ENCODE assay signal across 9 mouse cellular contexts in the genomic region with DNA sequence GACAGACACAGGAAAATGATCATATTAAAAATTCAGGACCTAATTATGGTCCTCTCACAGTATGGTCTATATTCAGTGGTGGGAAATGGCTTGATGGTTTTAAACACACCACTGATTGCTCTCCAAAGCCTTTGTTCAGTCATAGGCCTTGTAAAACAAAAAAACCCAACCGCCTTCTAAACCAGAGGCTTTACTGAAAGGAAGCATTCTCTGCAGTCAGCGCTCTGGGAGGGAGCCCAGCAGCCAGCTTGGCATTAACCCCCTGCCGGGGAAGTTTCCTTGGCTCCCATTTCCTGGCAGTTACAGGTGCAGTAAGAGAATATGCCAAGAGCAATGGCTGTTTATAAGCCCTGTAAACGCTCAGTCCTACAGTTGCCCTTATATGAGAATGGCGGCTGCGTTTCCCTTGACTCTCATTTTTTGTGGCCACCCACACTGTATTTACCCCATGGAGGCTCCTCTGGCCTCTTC.
DNase-seq lines count a peak whose midpoint lies in the region; ATAC-seq lines count a peak whose summit lies in the region.
"Had no signal": no experiment of that assay in that cellular context is flagged by ENCODE, and none has a peak within 500 bp of the region (broad histone marks: within the 10 kb centered on the region; RNA-seq: fewer than 3 reads in every experiment).

No protein-coding gene starts in this region.

- no peak overlapping the region for H3K9ac ChIP-seq in hindbrain, embryonic 12.5 days
- no peak overlapping the region for H3K9ac ChIP-seq in limb, embryonic 15.5 days

- no peak overlapping the region for H3K4me2 ChIP-seq in hindbrain, embryonic 12.5 days (replicated peaks)
- H3K4me2 ChIP-seq in limb, embryonic 15.5 days, result no peak overlapping the region

- H3K36me3 ChIP-seq in hindbrain, embryonic 12.5 days, result no peaks in the 10 kb centered on the region
- 0 out of 2 replicates have a peak, but pooled peaks cover 3% of the 10 kb centered on the region for H3K36me3 ChIP-seq in limb, embryonic 15.5 days

- no peaks in the 10 kb centered on the region for H3K27me3 ChIP-seq in hindbrain, embryonic 12.5 days
- H3K27me3 ChIP-seq in limb, embryonic 15.5 days, result no peaks in the 10 kb centered on the region

- DNase-seq in kidney, adult 18-20 months, result peak; percentile 10
- no peak for DNase-seq in kidney, adult 9 months
- DNase-seq in cerebellum, adult 9-11 months, result peak; percentile 71
- no peak for DNase-seq in natural killer cell, adult 2 months (ENCODE audit: low spot score in 2 of 2)
- DNase-seq in adrenal gland, adult 18-20 months (ENCODE audit: low spot score in 2 of 2), result no peak

- peaks cover 8% of the 10 kb centered on the region; the same call in 1 of the 2 replicates for H3K4me1 ChIP-seq in hindbrain, embryonic 12.5 days
- peaks cover 25% of the 10 kb centered on the region for H3K4me1 ChIP-seq in limb, embryonic 15.5 days

- H3K4me3 ChIP-seq in hindbrain, embryonic 12.5 days, result no peak overlapping the region
- H3K4me3 ChIP-seq in limb, embryonic 15.5 days, result no peak overlapping the region
- H3K4me3 ChIP-seq: erythroblast, embryonic 14.5 days had no signal

- no peaks in the 10 kb centered on the region for H3K9me3 ChIP-seq in hindbrain, embryonic 12.5 days (replicated peaks)
- H3K9me3 ChIP-seq in limb, embryonic 15.5 days, result no peaks in the 10 kb centered on the region

- WGBS in hindbrain, embryonic 12.5 days, result 18% methylated on average over 6 of the region's 6 CpGs
- 28% methylated on average over 6 of the region's 6 CpGs for WGBS in limb, embryonic 15.5 days

- H3K27ac ChIP-seq in hindbrain, embryonic 12.5 days, result peak overlapping the region; percentile 52; the same call in 1 of the 2 replicates
- H3K27ac ChIP-seq in limb, embryonic 15.5 days, result peak overlapping the region; percentile 57; the same call in 1 of the 2 replicates

- ATAC-seq in hindbrain, embryonic 12.5 days (ENCODE audit: low FRiP score), result peak; percentile 29
- ATAC-seq in limb, embryonic 15.5 days (ENCODE audit: insufficient number of reproducible peaks, low FRiP score, low TSS enrichment, low read depth), result peak; percentile 73
- ATAC-seq in activated CD4-positive, CD25-positive, alpha-beta regulatory T cell, adult 4 months, result no peak

Comparison
In these comparisons a context has a peak if more than half of its experiments do, and no peak if none do; other contexts are left out.
1. DNase-seq: peak in kidney, adult 18-20 months (single experiment) and cerebellum, adult 9-11 months (single experiment); none in kidney, adult 9 months (single experiment), natural killer cell, adult 2 months (0 of 2) and adrenal gland, adult 18-20 months (0 of 2).